Mouse (Mus musculus) CH12.LX (cell line): ENCODE data around the gene Tgfb2. TPM values are rescaled to one million over a fixed set of nuclear protein-coding genes. Genes with fewer than 3 reads are reported as not detected.

ENCODE experiments used
- DNase-seq: peaks from one replicate; pipeline ENCODE4 v3.0.0-alpha.2; 2013; ENCODE audit errors: extremely low read depth
- H3K27ac ChIP-seq: 2 replicates; pipeline ENCODE4 v1.5.1; 2012; ENCODE audit warnings: low read depth, mild to moderate bottlenecking, control low read depth, moderate library complexity; ENCODE audit not compliant: insufficient read depth
- H3K27me3 ChIP-seq: replicated peaks from 2 replicates; pipeline ENCODE3; 2012; ENCODE audit warnings: inconsistent platforms
- H3K36me3 ChIP-seq, 2 experiments: replicated peaks in 1 of 2; 2 replicates each; pipeline versions ENCODE3 to v1.6.1; 2012; ENCODE audit warnings: inconsistent platforms in 1 of 2, low read length in 1 of 2, mild to moderate bottlenecking in 1 of 2, mixed read lengths in 1 of 2, moderate library complexity in 1 of 2; ENCODE audit not compliant: control insufficient read depth in 1 of 2, insufficient read depth in 1 of 2
- H3K4me1 ChIP-seq, 2 experiments: 2 replicates each; pipeline ENCODE4 v1.6.1; 2012; ENCODE audit warnings: inconsistent platforms in 1 of 2, moderate library complexity in 1 of 2; ENCODE audit not compliant: insufficient read depth in 2 of 2, control insufficient read depth in 1 of 2
- H3K4me2 ChIP-seq: 2 replicates; pipeline ENCODE4 v1.6.1; 2012; ENCODE audit warnings: low read depth, mild to moderate bottlenecking, control low read depth; ENCODE audit not compliant: poor library complexity, insufficient read depth, severe bottlenecking
- H3K4me3 ChIP-seq, 3 experiments: fragments of 150-350 bp in 1 of 3; sonication (generic) in 1 of 3; replicated peaks in 1 of 3; 2 replicates each; pipeline versions ENCODE3 to v1.5.1; 2011 to 2012; ENCODE audit warnings: low read depth in 2 of 3, low read length in 2 of 3, mild to moderate bottlenecking in 2 of 3, moderate library complexity in 2 of 3, control low read depth in 1 of 3, improper control_type of control experiment in 1 of 3, inconsistent platforms in 1 of 3, mixed read lengths in 1 of 3; ENCODE audit not compliant: poor library complexity in 1 of 3
- H3K79me2 ChIP-seq: replicated peaks from 2 replicates; pipeline ENCODE4 v1.6.1; 2012; ENCODE audit warnings: mild to moderate bottlenecking, moderate library complexity; ENCODE audit not compliant: control insufficient read depth, poor library complexity, insufficient read depth, severe bottlenecking; ENCODE audit errors: extremely low read depth
- H3K9ac ChIP-seq: 2 replicates; pipeline ENCODE4 v1.6.1; 2012; ENCODE audit warnings: low read depth, mild to moderate bottlenecking, control low read depth, moderate library complexity; ENCODE audit not compliant: insufficient read depth
- H3K9me3 ChIP-seq: replicated peaks from 2 replicates; pipeline ENCODE3; 2012; ENCODE audit warnings: low read length, inconsistent platforms, mixed read lengths
- BHLHE40 ChIP-seq: IDR thresholded peaks from 2 replicates; pipeline ENCODE4 v1.6.1; 2011; ENCODE audit warnings: mild to moderate bottlenecking, low read depth, low read length, improper control_type of control experiment
- CHD1 ChIP-seq: IDR thresholded peaks from 2 replicates; pipeline ENCODE4 v1.6.1; 2012; ENCODE audit warnings: low read depth, low read length, improper control_type of control experiment, inconsistent platforms
- CHD2 ChIP-seq: IDR thresholded peaks from 2 replicates; pipeline ENCODE4 v1.6.1; 2011; ENCODE audit warnings: low read length, improper control_type of control experiment
- CTCF ChIP-seq, 2 experiments: IDR thresholded peaks in 1 of 2; conservative IDR thresholded peaks in 1 of 2; 2 replicates each; pipeline ENCODE4 v1.5.1; 2011 to 2012; ENCODE audit warnings: low read depth in 2 of 2, low read length in 2 of 2, improper control_type of control experiment in 1 of 2, inconsistent platforms in 1 of 2, mild to moderate bottlenecking in 1 of 2, moderate library complexity in 1 of 2
- E2F4 ChIP-seq: IDR thresholded peaks from 2 replicates; pipeline ENCODE4 v1.6.1; 2011; ENCODE audit warnings: low read depth, low read length, improper control_type of control experiment; ENCODE audit not compliant: insufficient replicate concordance
- ELF1 ChIP-seq: IDR thresholded peaks from 2 replicates; pipeline ENCODE4 v1.6.1; 2014; ENCODE audit warnings: low read depth, mild to moderate bottlenecking, inconsistent platforms, low read length, improper control_type of control experiment
- EP300 ChIP-seq: IDR thresholded peaks from 2 replicates; pipeline ENCODE4 v1.6.1; 2011; ENCODE audit warnings: low read length, improper control_type of control experiment
- ETS1 ChIP-seq: conservative IDR thresholded peaks from 2 replicates; pipeline ENCODE4 v1.6.1; 2012; ENCODE audit warnings: low read depth, mild to moderate bottlenecking, inconsistent platforms, low read length, improper control_type of control experiment, moderate library complexity
- GABPA ChIP-seq: IDR thresholded peaks from 2 replicates; pipeline ENCODE4 v1.6.1; 2012; ENCODE audit warnings: low read depth, low read length, improper control_type of control experiment, inconsistent platforms; ENCODE audit not compliant: insufficient replicate concordance
- HCFC1 ChIP-seq: IDR thresholded peaks from 2 replicates; pipeline ENCODE4 v1.6.1; 2012; ENCODE audit warnings: low read depth, mild to moderate bottlenecking, inconsistent platforms, low read length, improper control_type of control experiment
- IRF4 ChIP-seq: IDR thresholded peaks from 2 replicates; pipeline ENCODE4 v1.6.1; 2014; ENCODE audit warnings: low read depth, mild to moderate bottlenecking, inconsistent platforms, low read length, improper control_type of control experiment
- JUN ChIP-seq: IDR thresholded peaks from 2 replicates; pipeline ENCODE4 v1.6.1; 2011; ENCODE audit warnings: low read depth, mild to moderate bottlenecking, low read length, improper control_type of control experiment, moderate library complexity; ENCODE audit not compliant: insufficient read depth
- JUND ChIP-seq: conservative IDR thresholded peaks from 2 replicates; pipeline ENCODE4 v1.6.1; 2011; ENCODE audit warnings: low read depth, low read length, improper control_type of control experiment
- KAT2A ChIP-seq: IDR thresholded peaks from 2 replicates; pipeline ENCODE4 v1.6.1; 2012; ENCODE audit warnings: low read length, improper control_type of control experiment, inconsistent platforms; ENCODE audit not compliant: insufficient replicate concordance
- MAFK ChIP-seq: IDR thresholded peaks from 2 replicates; pipeline ENCODE4 v1.6.1; 2011; ENCODE audit warnings: low read length, improper control_type of control experiment; ENCODE audit not compliant: insufficient replicate concordance
- MAX ChIP-seq: IDR thresholded peaks from 2 replicates; pipeline ENCODE4 v1.6.1; 2011; ENCODE audit warnings: low read length, improper control_type of control experiment
- MAZ ChIP-seq: IDR thresholded peaks from 2 replicates; pipeline ENCODE4 v1.6.1; 2012; ENCODE audit warnings: low read depth, mild to moderate bottlenecking, inconsistent platforms, low read length, improper control_type of control experiment, moderate library complexity
- MEF2A ChIP-seq: IDR thresholded peaks from 2 replicates; pipeline ENCODE4 v1.6.1; 2014; ENCODE audit warnings: low read depth, mild to moderate bottlenecking, inconsistent platforms, low read length, improper control_type of control experiment, borderline replicate concordance
- MXI1 ChIP-seq: IDR thresholded peaks from 2 replicates; pipeline ENCODE4 v1.6.1; 2011; ENCODE audit warnings: mild to moderate bottlenecking, low read depth, low read length, improper control_type of control experiment
- MYC ChIP-seq: IDR thresholded peaks from 2 replicates; pipeline ENCODE4 v1.6.1; 2011; ENCODE audit warnings: low read depth, mild to moderate bottlenecking, improper control_type of control experiment, low read length
- NELFE ChIP-seq: IDR thresholded peaks from 2 replicates; pipeline ENCODE4 v1.6.1; 2011; ENCODE audit warnings: low read depth, low read length, improper control_type of control experiment
- NRF1 ChIP-seq: IDR thresholded peaks from 2 replicates; pipeline ENCODE4 v1.6.1; 2014; ENCODE audit warnings: low read depth, mild to moderate bottlenecking, inconsistent platforms, low read length, improper control_type of control experiment, moderate library complexity
- PAX5 ChIP-seq: IDR thresholded peaks from 2 replicates; pipeline ENCODE4 v1.6.1; 2012; ENCODE audit warnings: low read length, inconsistent platforms, mixed read lengths
- POLR2A ChIP-seq: IDR thresholded peaks from 2 replicates; pipeline ENCODE4 v1.6.1; 2011; ENCODE audit warnings: low read depth, mild to moderate bottlenecking, improper control_type of control experiment, low read length
- POLR2AphosphoS2 ChIP-seq: IDR thresholded peaks from 2 replicates; pipeline ENCODE4 v1.6.1; 2011; ENCODE audit warnings: low read depth, low read length, improper control_type of control experiment
- RAD21 ChIP-seq: IDR thresholded peaks from 2 replicates; pipeline ENCODE4 v1.6.1; 2011; ENCODE audit warnings: low read depth, mild to moderate bottlenecking, low read length, improper control_type of control experiment, moderate library complexity
- RCOR1 ChIP-seq: conservative IDR thresholded peaks from 2 replicates; pipeline ENCODE4 v1.6.1; 2012; ENCODE audit warnings: low read depth, mild to moderate bottlenecking, inconsistent platforms, low read length, improper control_type of control experiment
- SIN3A ChIP-seq: IDR thresholded peaks from 2 replicates; pipeline ENCODE4 v1.6.1; 2012; ENCODE audit warnings: low read length, improper control_type of control experiment, inconsistent platforms
- SMC3 ChIP-seq: IDR thresholded peaks from 2 replicates; pipeline ENCODE4 v1.6.1; 2011; ENCODE audit warnings: low read depth, low read length, improper control_type of control experiment
- TBP ChIP-seq: conservative IDR thresholded peaks from 2 replicates; pipeline ENCODE4 v1.6.1; 2011; ENCODE audit warnings: low read depth, low read length, improper control_type of control experiment
- TCF12 ChIP-seq: IDR thresholded peaks from 2 replicates; pipeline ENCODE4 v1.6.1; 2014; ENCODE audit warnings: low read depth, mild to moderate bottlenecking, inconsistent platforms, low read length, improper control_type of control experiment
- UBTF ChIP-seq: IDR thresholded peaks from 2 replicates; pipeline ENCODE4 v1.6.1; 2012; ENCODE audit warnings: low read depth, mild to moderate bottlenecking, inconsistent platforms, low read length, improper control_type of control experiment, moderate library complexity
- USF1 ChIP-seq: IDR thresholded peaks from 2 replicates; pipeline ENCODE4 v1.6.1; 2014; ENCODE audit warnings: low read depth, mild to moderate bottlenecking, inconsistent platforms, low read length, improper control_type of control experiment
- USF2 ChIP-seq: conservative IDR thresholded peaks from 2 replicates; pipeline ENCODE4 v1.6.1; 2011; ENCODE audit warnings: low read depth, low read length, improper control_type of control experiment
- ZC3H11A ChIP-seq: IDR thresholded peaks from 2 replicates; pipeline ENCODE4 v1.6.1; 2012; ENCODE audit warnings: low read depth, mild to moderate bottlenecking, inconsistent platforms, low read length, improper control_type of control experiment
- ZKSCAN1 ChIP-seq: IDR thresholded peaks from 2 replicates; pipeline ENCODE4 v1.6.1; 2012; ENCODE audit warnings: low read depth, inconsistent platforms, low read length, improper control_type of control experiment, borderline replicate concordance
- ZMIZ1 ChIP-seq: IDR thresholded peaks from 2 replicates; pipeline ENCODE4 v1.6.1; 2012; ENCODE audit warnings: low read depth, mild to moderate bottlenecking, inconsistent platforms, low read length, improper control_type of control experiment
- ZNF384 ChIP-seq: IDR thresholded peaks from 2 replicates; pipeline ENCODE4 v1.6.1; 2012; ENCODE audit warnings: low read depth, low read length, improper control_type of control experiment, inconsistent platforms
- dilution Hi-C: fragments of 300-500 bp; cut with MboI; formaldehyde crosslinking; loops from 2 replicates; pipeline ENCODE4 v1.14.3; 2020; ENCODE audit warnings: low sequenced_read_pairs; ENCODE audit not compliant: extremely low pct_unique_long_range_greater_than_20kb, extremely low pct_ligation_motif_present
- in situ Hi-C: fragments of 300-500 bp; cut with MboI; formaldehyde crosslinking; loops from 3 replicates; pipeline ENCODE4 v1.14.3; 2019; ENCODE audit warnings: low sequenced_read_pairs, low pct_ligation_motif_present, low pct_unique_long_range_greater_than_20kb, mixed read lengths
- polyA plus RNA-seq: library from polyadenylated mRNA; unstranded; fragments of >175 nt; gene quantifications from 2 replicates; pipeline ENCODE4 v1.2.1, GENCODE M21; 2012; ENCODE audit warnings: low read depth; ENCODE audit not compliant: insufficient read length
- total RNA-seq, 2 experiments: library from RNA; depleted of rRNA; stranded (reverse); fragments of 300-350 nt in 1 of 2; fragments of >200 nt in 1 of 2; gene quantifications; 2 replicates each; pipeline ENCODE4 v1.2.3; 2012 to 2014

Gene Tgfb2
- total and polyA plus RNA-seq, 3 experiments: 0.04 TPM; not detected in 2

DNA sequence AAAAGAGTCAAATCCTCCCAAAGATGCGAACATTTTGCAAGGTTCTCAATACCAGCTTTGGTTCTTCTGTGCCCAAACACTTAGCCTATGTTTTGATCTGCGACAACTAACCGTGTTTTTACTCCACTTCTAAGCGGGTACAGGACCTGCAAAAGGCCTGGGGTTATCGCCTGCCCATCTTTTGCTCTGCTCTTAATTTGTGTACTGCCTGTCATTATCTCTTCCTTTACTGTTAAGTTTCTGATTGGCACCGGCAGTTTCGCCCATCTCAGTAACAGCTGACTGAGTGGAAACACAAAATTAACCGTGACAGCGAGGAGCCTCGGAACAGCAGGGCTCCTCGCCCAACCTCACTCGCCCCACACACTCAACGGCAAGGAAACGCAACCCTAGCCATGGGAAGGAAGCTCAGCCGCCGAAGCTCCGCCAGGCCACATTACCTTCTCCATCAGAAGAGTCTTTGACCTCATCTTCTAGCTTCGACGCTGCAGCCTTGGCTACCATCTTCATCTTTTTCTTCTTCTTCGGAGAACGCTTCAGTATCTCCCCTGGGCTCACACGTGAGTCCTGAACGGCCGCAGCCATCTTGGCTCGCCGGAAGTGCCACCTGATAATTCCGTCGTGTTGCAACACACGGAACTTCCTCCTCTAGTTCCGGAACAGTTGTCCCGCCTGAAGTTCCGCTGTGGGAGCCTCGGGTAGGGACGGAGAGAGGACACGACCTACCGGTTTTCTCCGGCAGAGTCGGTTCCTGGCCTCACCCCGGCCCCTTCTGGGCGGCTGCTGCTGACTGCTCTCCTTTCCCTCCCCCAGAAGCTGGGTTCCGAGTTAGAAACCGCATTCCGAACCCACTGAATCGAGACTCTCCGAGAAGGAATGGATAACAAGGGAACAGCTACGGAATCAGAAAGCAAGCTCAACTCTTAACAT, 43.2 kb upstream of the Tgfb2 start, which contains the start of gene Rrp15:
Gene Rrp15 (minus strand): TSS at position 635 of the 930 bp plus-strand sequence.
- Histone ChIP-seq H3K9me3 (no peaks in the 10 kb centered on the region), H3K4me2 (peak within 1 kb of the TSS; percentile 92), H3K27me3 (no peaks in the 10 kb centered on the region), H3K79me2 (peaks cover 45% of the 10 kb centered on the region), H3K9ac (peak within 1 kb of the TSS; percentile 92), H3K4me3 (peak within 1 kb of the TSS; percentile 88 to 95 (median 91)), H3K4me1 (peaks cover 2 to 22% of the 10 kb centered on the region in 2 experiments; a peak in 2 of 4 replicates), H3K27ac (peak within 1 kb of the TSS; percentile 30; the same call in 1 of the 2 replicates), H3K36me3 (peaks cover 5 to 32% of the 10 kb centered on the region in 2 experiments)
- no peak for TF ChIP-seq CHD1
- TF ChIP-seq EP300: no peak
- no peak for TF ChIP-seq ZC3H11A
- TF ChIP-seq RCOR1: no peak
- TF ChIP-seq ETS1: no peak
- peak; percentile 94 for TF ChIP-seq NELFE
- no peak for TF ChIP-seq ZNF384
- peak; percentile 100 for TF ChIP-seq MXI1
- no peak for TF ChIP-seq USF2
- no peak for TF ChIP-seq MAZ
- peak; percentile 91 for TF ChIP-seq ZMIZ1
- TF ChIP-seq BHLHE40: peak; percentile 85
- no peak for TF ChIP-seq JUND
- no peak for TF ChIP-seq E2F4
- TF ChIP-seq USF1: no peak; the same call in 1 of the 2 replicates
- TF ChIP-seq TBP: peak; percentile 95
- peak; percentile 85; the same call in 1 of the 2 replicates for TF ChIP-seq KAT2A
- TF ChIP-seq MEF2A: peak; percentile 69
- no peak for TF ChIP-seq PAX5
- peak; percentile 96 for TF ChIP-seq MAX
- peak; percentile 98 for TF ChIP-seq SIN3A
- peak; percentile 97 for TF ChIP-seq UBTF
- no peak for TF ChIP-seq ZKSCAN1
- TF ChIP-seq NRF1: peak; percentile 64
- no peak for TF ChIP-seq MAFK
- TF ChIP-seq TCF12: peak; percentile 98
- TF ChIP-seq CHD2: no peak
- TF ChIP-seq IRF4: peak; percentile 57; the same call in 1 of the 2 replicates
- no peak for TF ChIP-seq RAD21
- TF ChIP-seq ELF1: peak; percentile 83
- no peak for TF ChIP-seq JUN
- peak; percentile 96 for TF ChIP-seq POLR2A
- TF ChIP-seq MYC: peak; percentile 98
- TF ChIP-seq SMC3: no peak
- peak; percentile 88; the same call in 1 of the 2 replicates for TF ChIP-seq POLR2AphosphoS2
- TF ChIP-seq CTCF (conservative IDR thresholded peaks at IDR 0.05 in 1 of 2, IDR thresholded peaks at IDR 0.05 in 1 of 2; ENCODE audit: low read depth in 2 of 2, low read length in 2 of 2): no peak
- TF ChIP-seq GABPA: no peak; the same call in 1 of the 2 replicates
- peak; percentile 94 for TF ChIP-seq HCFC1
- dilution Hi-C loops (no loop called here), in situ Hi-C loops (no loop called here)
- DNase-seq: peak; percentile 91
